Mouse (Mus musculus) frontal cortex, adult 2 months (tissue): ENCODE data around the gene Mrpl40. TPM values are rescaled to one million over a fixed set of nuclear protein-coding genes. Genes with fewer than 3 reads are reported as not detected.
A peak's percentile ranks its signal among the peaks of the same experiment; 100 is the strongest.
"Not testable (repeated sequence)": the region's sequence is repeated elsewhere in the genome, so short reads cannot be mapped to it uniquely, and the experiment has no call there.

Source experiments
- DNase-seq, 2 experiments: peaks; one replicate each; pipeline ENCODE4 v3.0.0; 2022; ENCODE audit warnings: low spot score in 1 of 2; ENCODE audit errors: extremely low spot score in 1 of 2
- polyA plus RNA-seq: library from polyadenylated mRNA; depleted of rRNA; stranded (reverse); fragments of >200 nt; gene quantifications from 2 replicates; pipeline ENCODE4 v1.2.3, GENCODE M21; 2012; rRNA removed

Gene Mrpl40
- polyA plus RNA-seq = 24.2 and 26.1 TPM in 2 replicates

DNA sequence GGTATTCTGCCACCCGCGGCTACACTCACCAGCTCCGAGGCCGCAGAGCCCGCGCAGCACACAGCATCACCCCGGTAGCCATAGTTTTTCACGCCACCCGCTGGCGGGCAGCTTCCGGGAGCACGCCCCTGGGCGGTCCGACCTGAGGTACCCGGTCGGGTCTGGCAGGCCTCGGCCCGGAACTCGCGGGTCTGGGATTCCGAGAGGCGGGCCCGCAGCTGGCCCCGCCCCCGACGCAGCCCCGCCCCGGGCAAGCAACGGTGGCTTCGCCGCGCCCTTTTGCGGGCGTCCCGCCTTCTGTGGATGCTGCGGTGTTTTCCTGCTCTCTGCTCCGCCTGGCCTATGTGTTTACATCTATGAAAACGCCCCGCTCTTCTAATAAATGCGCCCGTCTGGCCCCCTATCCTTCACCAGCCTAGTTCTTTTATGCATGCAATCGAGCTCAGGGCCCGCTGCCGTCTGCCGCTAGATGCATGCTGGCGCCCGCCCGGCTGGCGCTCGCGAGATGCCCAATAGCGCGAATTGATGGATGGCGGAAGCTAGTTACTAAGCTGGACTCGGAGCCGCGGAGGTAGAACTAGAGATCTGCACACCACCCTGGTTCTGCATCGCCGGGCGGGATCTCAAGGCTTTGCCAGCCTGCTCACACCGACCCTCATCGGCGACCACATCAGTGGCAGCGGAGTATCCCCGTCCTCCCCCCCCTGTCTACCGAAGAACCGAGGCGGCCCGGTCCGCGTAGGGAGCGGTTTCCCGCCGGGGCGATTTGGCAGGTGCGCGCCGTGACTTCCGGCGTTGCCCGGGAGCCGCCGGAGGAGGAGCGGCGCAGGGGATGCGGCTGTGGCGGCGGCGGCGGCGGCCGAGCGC lies at the start of gene Mrpl40, which contains the start of gene Hira:
Gene Mrpl40, minus strand, starts transcription at position 421 of the 867 bp plus-strand sequence.
Gene Hira, plus strand, starts transcription at position 596 of the 867 bp plus-strand sequence.
- DNase-seq = peak; percentile 87 to 92

DNA sequence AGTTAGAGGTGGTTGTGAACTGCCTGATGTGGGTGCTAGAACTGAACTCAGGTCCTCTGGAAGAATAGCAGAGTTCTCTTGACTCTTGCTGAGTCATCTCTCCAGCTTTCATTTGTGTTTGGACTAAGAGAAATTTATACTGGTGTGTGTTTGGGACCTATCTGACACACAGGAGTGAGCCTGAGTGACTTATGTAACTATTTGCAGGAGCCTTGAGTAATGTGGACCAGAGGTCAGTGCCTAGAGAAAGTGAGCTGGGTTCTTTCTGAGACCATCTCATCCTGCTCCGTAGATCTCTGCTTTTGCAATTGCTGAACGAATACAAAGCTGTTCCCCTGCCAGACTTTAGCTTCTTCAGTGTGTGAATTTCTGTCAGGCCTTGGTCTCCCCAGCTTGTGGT lies 45.1 kb upstream of the Mrpl40 start:
- DNase-seq = no peak

DNA sequence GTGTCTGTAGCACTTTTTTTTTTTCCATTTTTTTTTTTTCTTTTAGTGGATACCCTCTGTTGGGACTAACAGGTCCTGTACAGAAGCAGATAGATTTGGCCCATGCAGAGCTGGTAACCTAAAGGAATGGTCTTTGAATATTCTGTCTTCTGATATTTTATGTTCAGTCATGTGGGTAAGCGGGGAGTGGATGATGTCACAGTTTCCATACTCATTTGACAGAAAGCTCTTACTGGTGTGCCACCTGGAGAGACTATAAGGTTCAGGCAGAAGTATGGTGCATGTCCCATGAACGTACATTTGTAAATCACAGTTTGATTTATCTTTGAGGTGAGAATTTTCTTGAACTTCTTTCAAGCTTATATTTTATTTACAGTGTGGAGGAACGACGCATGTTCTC lies 39.4 kb upstream of the Mrpl40 start:
- no peak for DNase-seq

DNA sequence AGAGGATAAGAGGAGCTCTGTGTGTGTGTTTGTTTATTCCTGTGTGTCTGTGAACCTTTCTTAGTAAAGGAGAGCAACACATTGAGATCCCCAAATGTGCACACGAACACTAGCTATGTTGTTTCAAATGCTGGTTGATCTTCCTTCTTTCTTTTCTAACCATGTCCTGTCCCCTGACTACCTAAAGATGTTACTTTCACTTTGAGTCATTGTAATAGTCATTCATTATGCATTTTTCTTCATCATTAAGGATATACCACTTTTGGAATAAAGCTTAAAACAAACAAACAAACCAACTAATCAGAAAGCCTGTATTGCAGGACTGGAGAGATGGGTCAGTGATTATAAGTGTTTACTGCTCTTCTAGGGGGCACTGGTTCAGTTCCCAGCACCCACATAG lies 29.0 kb upstream of the Mrpl40 start:
- DNase-seq = no peak

DNA sequence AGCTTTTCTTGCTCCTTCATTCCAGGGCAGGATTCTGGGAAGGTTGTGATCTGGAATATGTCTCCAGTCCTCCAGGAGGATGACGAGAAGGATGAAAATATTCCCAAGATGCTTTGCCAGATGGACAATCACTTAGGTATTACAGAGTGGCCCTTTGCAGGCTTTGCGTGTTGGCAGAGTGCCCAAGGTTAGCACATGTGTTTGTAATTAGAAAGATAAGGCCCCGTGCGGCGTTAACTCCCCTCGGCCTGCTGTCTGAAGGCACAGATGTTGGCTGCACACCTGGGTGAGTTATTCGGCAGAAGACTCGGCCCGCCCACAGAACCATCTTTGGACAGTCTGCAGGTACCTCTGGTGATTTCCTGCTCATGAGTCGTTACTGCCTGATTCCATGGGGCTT lies 19.8 kb upstream of the Mrpl40 start:
- DNase-seq = no peak

DNA sequence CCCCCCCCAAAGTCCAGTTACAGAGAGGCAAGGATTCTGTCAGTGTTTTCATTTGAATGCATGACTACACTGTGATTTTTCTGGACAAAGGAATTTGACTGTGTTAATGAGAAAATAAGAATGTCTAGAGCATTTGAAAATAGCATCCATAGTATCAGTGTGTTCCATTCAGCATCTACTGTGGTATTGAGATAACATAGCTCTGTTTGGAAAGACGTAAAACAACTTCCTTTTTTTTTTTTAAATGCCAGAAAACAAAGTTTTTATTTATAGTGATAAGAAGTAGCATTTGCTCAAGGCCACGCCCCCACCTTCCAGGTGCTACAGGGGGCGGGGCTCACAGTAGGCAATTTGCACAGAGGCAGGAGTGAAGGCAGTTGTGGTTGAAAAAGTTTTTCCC lies 18.6 kb upstream of the Mrpl40 start:
- no peak for DNase-seq

DNA sequence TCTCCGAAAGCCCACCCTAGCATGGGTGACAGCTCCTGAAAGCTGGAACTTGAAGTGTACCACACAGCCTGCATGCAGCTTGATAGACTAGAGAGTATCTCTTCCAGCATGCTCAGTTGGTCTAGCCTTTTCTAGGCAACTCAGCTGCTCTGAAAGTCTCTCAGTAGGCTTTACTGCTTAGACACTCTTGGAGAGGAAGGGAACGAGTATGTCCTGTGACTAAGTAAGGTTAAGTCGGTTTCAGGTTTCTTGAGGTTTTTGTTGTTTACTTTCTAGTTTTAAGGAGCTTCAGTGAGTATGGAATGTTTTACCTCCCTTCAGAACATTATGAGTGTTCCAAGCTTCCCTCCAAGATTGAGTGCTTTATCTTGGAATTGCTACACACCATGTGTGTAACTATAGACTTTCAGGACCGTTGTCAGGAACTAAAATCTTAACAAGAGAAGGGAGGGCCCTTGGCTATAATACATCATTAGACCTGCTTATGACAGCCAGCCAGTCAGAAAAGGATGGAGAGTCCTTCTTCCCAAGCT lies 17.2 kb upstream of the Mrpl40 start:
- DNase-seq = no peak

DNA sequence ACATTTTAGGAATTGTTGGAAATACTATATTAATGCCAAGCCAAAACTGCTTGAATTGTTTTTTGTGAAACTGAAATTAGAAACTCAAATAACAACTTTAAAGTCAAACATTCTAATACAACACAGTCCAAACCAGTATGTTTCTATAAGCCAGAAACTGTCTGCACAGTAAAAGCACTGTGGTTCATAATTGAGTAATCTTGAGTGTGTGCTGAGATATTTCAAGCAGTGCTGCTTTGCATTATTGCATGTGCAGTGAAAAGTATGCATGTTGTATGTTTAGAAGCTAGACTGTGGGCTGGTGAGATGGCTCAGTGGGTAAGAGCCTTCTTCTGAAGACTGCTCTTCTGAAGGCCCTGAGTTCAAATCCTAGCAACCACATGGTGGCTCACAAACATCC lies 7.4 kb upstream of the Mrpl40 start:
- no peak for DNase-seq

DNA sequence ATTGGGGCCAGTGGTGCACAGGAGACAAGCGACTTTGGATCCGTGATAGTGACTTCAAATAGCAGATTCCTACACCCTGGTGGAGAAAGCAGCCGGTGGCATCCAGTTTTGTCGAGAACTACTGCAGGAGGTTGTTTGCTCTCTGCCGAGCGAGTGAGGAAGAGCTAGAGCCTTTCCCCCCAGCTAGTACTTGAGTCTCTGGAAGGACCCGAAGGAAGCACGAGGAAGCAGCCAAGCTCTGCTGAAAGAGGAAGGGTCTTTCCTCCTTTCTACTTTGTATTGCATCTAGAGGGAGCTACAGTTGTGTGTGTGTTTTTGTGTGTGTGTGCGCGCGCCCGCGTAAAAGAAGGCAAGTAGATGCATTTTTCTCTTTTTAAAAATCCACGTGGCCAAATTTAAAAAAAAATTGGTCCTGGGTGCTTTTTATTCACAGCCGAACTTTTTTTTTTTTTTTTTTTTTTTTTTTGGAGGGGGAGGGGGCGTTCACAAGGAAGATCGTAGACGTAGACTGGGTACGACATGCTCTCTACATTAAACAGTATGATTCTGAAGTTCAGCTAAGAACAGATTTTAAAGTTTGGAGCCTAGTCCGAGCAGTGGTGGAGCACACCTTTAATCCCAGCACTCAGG lies 1.5 kb upstream of the Mrpl40 start:
- peak in 1 of 2 experiments; percentile 10 for DNase-seq

DNA sequence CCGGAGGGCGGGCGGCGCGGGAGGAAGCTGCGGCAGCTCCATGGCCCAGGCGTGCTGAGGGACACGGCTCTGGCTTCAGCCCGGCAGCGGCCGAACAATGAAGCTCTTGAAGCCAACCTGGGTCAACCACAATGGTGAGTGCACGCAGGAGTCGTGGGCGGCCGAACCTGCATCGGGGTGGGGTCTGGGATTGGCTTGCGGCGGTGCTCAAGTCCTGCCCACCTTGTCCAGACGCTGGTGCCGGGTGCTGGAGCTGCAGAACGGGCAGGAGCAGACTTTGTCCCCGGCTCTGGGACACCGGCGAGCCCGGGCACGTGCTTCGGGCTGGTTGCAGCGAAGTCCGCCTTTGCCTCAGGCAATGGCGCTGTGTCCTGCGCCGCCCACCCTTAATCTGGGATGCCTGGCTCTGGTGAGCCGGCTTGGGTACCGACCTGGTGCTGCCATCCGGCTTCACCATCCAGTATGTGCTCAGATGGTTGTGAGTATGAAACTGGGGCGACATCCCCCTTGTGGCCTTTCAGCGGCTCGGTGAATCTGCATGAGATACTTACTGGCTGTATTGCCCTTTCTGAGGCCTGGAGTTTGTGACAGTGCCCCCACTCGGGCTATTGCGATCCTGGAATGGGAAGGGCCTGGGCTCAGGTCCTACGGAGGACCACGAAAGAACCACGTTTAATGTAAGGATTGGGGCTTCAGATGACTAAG lies 876 bp upstream of the Mrpl40 start:
- DNase-seq = peak; percentile 32 to 57

DNA sequence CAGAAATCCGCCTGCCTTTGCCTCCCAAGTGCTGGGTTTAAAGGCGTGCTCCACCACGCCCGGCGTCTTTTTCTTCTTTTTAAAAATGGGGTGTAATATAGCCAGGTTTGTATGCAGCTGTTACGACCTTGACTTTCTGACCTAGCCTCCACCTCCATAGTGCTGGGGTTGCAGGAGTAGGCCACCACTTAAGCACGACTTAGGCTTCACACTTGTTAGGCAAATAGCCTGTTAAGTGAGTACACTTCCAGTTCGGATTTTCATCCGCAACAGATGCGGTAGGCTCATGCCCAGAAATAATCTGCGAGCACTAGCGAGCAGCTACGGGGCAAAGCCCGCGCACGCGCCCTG lies 596 bp downstream of the Mrpl40 start:
- no peak for DNase-seq

DNA sequence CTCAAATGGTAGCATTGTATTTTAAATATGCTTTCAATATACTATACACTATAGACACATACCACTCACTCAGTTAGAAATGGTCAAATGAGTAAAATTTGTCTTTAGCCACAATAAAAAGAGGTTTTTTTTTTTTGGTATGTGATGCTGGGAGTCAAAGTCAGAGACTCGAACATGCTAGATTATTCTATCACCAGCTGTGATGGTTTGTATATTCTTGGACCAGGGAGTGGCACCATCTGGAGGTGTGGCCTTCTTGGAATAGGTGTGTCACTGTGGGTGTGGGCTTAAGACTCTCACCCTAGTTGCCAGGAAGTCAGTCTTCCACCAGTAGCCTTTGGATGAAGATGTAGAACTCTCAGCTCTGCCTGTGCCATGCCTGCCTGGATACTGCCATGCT lies 6.2 kb downstream of the Mrpl40 start:
- not testable (repeated sequence) for DNase-seq

DNA sequence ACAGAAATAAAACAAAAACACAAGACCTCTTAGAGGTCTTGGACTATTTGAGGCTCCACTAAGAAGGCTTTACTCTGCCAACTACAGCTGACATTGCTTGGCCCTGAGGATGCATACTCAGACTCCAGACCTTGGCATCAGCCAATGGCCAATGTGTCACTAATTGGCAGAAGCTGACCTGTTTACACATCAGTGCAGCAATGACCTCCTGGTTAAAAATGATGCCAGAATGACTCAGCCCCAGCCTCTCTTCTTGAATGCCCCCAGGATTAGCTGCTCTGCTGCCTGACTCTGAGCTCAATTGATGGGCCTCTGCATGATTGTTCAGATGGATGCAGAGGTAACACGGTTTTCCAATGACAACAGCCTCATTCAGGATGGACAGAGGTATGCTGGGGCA lies 16.5 kb downstream of the Mrpl40 start:
- no peak for DNase-seq

DNA sequence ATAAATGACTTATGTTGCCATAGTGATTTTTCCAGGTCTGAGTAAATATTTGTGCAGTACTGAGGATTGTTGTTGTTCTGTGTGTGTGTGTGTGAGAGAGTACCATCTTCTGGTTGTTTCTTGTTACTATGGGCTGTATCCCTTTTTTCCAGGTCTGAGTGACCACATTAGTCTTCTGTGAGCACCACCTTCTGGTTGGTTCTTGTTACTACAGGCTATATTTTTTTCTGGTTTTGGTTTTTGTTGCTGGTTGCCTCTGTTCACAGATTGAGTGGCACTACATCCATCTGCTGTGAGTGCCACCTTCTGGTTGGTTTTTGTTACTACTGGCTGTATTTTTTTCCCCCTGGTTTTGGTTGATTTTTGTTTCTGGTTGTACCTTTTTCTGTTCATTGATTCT lies 18.1 kb downstream of the Mrpl40 start:
- peak in 1 of 2 experiments; percentile 74 for DNase-seq

DNA sequence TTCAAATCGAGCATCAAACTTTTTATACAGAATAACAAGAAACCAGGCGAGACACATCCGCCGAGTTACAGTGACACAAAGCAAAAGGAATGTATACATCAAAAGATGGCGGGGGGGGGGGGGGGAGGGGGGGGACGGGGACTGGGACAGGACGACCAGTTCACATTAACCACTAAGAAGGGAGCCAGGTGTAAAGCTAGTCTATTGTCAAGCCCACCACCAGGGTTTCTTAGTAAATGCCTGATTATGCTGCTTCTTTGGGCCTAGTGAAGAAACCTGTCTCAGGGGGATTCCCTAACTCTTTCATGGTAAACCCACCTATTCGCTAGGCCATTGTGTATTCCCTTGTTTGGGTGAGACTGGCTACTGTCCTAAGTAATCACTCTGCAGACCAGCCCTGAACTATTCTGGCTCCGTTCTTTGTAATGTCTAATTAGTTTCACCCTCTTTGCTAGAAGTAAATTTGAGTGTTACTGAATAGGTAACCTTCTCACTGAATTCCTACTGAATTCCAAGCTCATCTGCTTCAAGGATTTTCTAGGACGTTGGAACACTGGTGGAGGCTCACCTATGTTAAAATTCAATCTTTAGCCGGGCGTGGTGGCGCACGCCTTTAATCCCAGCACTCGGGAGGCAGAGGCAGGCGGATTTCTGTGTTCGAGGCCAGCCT lies 27.0 kb downstream of the Mrpl40 start:
- not testable (repeated sequence) for DNase-seq

DNA sequence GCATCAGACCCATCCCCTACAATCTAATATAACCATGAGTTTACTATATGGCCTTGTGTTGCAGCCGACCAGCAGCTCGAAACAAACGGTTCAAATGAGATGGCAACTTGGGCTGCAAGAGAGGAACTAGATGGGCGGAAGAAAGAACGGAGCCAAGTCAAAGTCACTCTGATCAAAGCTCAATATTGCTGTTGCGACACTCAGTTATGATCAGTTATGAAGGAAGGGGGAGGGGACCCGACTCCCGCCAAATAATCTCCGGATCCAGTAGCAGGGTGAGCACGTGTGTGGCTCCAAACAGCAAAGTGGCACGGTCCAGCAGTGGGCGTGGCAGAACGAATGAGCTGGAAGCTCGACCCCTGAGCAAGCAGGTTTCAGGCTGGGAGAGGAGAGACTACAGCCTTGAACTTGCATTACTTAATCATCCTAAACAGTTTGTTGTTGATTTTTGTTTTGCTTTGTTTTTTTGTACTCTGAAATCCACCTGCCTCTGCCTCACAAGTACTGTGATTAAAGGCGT lies 30.3 kb downstream of the Mrpl40 start:
- no peak for DNase-seq

DNA sequence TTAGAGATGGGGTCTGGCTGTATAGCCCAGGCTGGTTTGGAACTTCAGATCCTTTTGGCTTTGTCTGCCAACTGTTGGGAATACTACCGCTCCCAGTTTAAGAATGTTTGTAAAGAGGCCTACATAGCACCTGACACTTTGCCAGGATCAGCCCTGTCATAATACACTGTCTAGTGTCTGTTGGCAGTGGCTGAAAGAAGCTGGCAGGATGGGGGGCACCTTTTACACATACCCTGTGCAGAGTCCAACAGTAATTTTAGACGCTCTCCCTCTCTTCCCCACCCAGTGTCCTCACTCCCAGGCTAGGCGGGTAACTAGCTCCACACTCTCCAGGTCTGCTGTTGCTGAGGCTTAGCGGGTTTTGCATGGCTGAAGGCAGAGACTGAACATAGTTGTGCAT lies 38.3 kb downstream of the Mrpl40 start:
- no peak for DNase-seq

DNA sequence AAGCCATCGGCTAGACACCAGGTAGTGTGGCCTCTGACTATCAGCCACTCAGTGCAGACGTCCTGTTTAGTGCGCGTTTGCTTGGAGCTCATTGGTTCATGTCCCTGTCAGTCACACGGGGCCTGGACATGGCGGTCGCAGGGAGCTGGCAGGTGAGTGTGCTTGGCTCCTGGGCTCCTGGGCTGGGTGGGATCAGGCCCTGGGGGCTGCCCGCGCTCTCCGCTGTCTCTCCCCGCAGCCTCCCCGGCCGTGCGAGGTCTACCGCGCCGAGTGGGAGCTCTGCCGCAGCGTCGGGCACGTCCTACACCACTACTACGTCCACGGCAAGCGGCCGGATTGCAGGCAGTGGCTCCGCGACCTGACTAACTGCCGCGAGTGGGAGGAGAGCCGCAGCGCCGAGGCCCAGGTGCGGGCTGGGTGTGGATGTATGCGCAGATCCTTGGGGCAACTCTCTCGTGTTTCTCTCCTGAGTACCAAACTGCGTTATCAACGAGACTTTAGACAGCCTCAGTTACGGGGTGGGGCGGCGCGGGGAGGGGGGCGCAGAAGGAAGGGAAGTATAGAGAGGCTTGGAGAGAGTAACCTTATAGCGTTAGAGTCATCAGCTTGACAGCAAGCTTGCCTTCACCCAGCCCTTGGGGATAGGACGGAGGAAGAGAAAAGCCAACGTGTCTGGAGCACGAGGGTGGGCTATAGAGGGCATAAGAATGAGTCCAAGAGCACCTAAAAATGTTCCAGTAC lies 40.0 kb downstream of the Mrpl40 start, which contains the start of the genes 2510002D24Rik and Gm28539:
Gene 2510002D24Rik, plus strand, starts transcription at position 111 of the 741 bp plus-strand sequence.
Gene Gm28539, plus strand, starts transcription at position 117 of the 741 bp plus-strand sequence.
- DNase-seq = peak; percentile 90 to 96

DNA sequence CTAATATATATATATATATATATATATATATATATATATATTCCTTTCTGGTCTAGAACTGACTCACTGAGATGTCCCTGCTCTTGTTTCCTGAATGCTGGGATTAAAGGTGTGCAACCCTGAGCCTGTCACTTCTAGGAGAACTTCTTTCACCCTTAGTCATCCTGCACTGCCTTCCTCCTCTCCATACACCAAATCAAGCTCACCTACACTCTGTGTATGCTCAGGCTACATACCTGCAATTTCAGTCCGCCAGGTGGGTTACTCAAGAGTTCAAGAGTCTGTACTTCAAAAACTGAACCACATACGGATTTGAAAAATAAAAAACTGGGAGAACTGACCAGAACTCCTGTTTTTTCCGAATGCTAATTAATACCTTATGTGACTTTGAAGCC lies 40.6 kb downstream of the Mrpl40 start:
- no peak for DNase-seq
